ENCODE assay signal across 9 mouse cellular contexts in genomic region chr15:93133379-93133778, GRCm38 (mm10).
DNase-seq lines count a peak whose midpoint lies in the region; ATAC-seq and TF ChIP-seq lines count a peak whose summit lies in the region.
"Had no signal": no experiment of that assay in that cellular context is flagged by ENCODE, and none has a peak within 500 bp of the region (broad histone marks: within the 10 kb centered on the region; RNA-seq: fewer than 3 reads in every experiment).

No protein-coding gene starts in this region.

- peak overlapping the region; percentile 45 for H3K4me2 ChIP-seq in midbrain, embryonic 16.5 days (ENCODE audit: low read length)

- peaks cover 6% of the 10 kb centered on the region; the same call in 1 of the 2 replicates for H3K9me3 ChIP-seq in ES-Bruce4 (replicated peaks; ENCODE audit: control insufficient read depth, insufficient read depth, low read length, poor library complexity, severe bottlenecking)
- no peaks in the 10 kb centered on the region for H3K9me3 ChIP-seq in midbrain, embryonic 16.5 days (replicated peaks; ENCODE audit: control insufficient read depth, low read length, poor library complexity, severe bottlenecking)

- ATAC-seq in midbrain, embryonic 16.5 days: peak; percentile 54; the same call in 1 of the 2 replicates
- ATAC-seq in erythroid progenitor cell, adult 5-6 weeks (replicated peaks; ENCODE audit: low FRiP score, poor library complexity, severe bottlenecking): no peak

- no peak for TF ChIP-seq CTCF in ES-Bruce4 (IDR thresholded peaks at IDR 0.05; ENCODE audit: low read depth, low read length)

- no peaks in the 10 kb centered on the region for H3K27me3 ChIP-seq in ES-Bruce4 (ENCODE audit: control insufficient read depth, insufficient read depth, low read length, poor library complexity, severe bottlenecking)
- no peaks in the 10 kb centered on the region for H3K27me3 ChIP-seq in midbrain, embryonic 16.5 days (ENCODE audit: control insufficient read depth, insufficient read depth, low read depth, low read length)

- H3K4me1 ChIP-seq in ES-Bruce4 (ENCODE audit: control insufficient read depth, insufficient read depth, low read length): no peaks in the 10 kb centered on the region
- no peaks in the 10 kb centered on the region for H3K4me1 ChIP-seq in midbrain, embryonic 16.5 days (ENCODE audit: control insufficient read depth, insufficient read depth, low read length)

- no peaks in the 10 kb centered on the region for H3K36me3 ChIP-seq in ES-Bruce4 (ENCODE audit: control insufficient read depth, insufficient read depth, low read length, poor library complexity, severe bottlenecking)
- no peaks in the 10 kb centered on the region for H3K36me3 ChIP-seq in midbrain, embryonic 16.5 days (ENCODE audit: control insufficient read depth, insufficient read depth, low read length)

- no peak overlapping the region for H3K27ac ChIP-seq in ES-Bruce4 (ENCODE audit: insufficient read depth, low read length)
- H3K27ac ChIP-seq in midbrain, embryonic 16.5 days (ENCODE audit: low read length): peak overlapping the region; percentile 68

- no peak for TF ChIP-seq EP300 in ES-Bruce4 (IDR thresholded peaks at IDR 0.05; ENCODE audit: insufficient read depth, low read depth, low read length)

- H3K4me3 ChIP-seq in ES-Bruce4 (ENCODE audit: low read depth, low read length): peak overlapping the region; percentile 39; the same call in 1 of the 2 replicates
- H3K4me3 ChIP-seq in midbrain, embryonic 16.5 days (ENCODE audit: low read depth, low read length): peak overlapping the region; percentile 20

- H3K9ac ChIP-seq in ES-Bruce4 (ENCODE audit: low read depth, poor library complexity, severe bottlenecking): 0 out of 2 replicates have a peak overlapping the region, but pooled peaks have one; percentile 38
- peak overlapping the region; percentile 28; the same call in 1 of the 2 replicates for H3K9ac ChIP-seq in midbrain, embryonic 16.5 days (ENCODE audit: low read depth, low read length)

- no peak for TF ChIP-seq POLR2A in ES-Bruce4 (IDR thresholded peaks at IDR 0.05; ENCODE audit: insufficient read depth, low read length)

- 47% methylated on average over 18 of the region's 18 CpGs for WGBS in midbrain, embryonic 16.5 days

- peak; percentile 36 for DNase-seq in R1 (ENCODE audit: low read depth, low spot score)
- DNase-seq in layer of hippocampus, adult 18-20 months (ENCODE audit: low spot score in 2 of 2): peak; percentile 72 to 83
- DNase-seq in ovary, postnatal 10 days (ENCODE audit: low spot score): no peak
- no peak for DNase-seq in Muller cell, postnatal 12 days (ENCODE audit: inconsistent ontology term)
- DNase-seq: cerebellum, adult 11-12 months; lung, adult 18-20 months had no signal

Comparison
In these comparisons a context has a peak if more than half of its experiments do, and no peak if none do; other contexts are left out.
1. DNase-seq: peak in R1 (single experiment) and layer of hippocampus, adult 18-20 months (2 of 2); none in ovary, postnatal 10 days (single experiment) and Muller cell, postnatal 12 days (single experiment).